Mouse (Mus musculus): ENCODE data around the gene Nhsl1. TPM values are rescaled to one million over a fixed set of nuclear protein-coding genes. Genes with fewer than 3 reads are reported as not detected.

Gene Nhsl1
- polyA plus RNA-seq, 1 experiment from 2014 or later, result 11.6 TPM

GRCm38 (mm10) chr10:18329096-18330038 lies 10.6 kb downstream of the Nhsl1 start:
- no peaks in the 10 kb centered on the region for H3K9me3 ChIP-seq
- H3K27me3 ChIP-seq (ENCODE audit: poor library complexity, severe bottlenecking), result no peaks in the 10 kb centered on the region
- no peaks in the 10 kb centered on the region for H3K36me3 ChIP-seq (replicated peaks)
- peak overlapping the region; percentile 86 for H3K27ac ChIP-seq
- no peak for DNase-seq (ENCODE audit: extremely low spot score, low spot score)
- peak overlapping the region; percentile 46 for H3K4me3 ChIP-seq
- H3K4me1 ChIP-seq, result peaks cover 62% of the 10 kb centered on the region
- 3% methylated on average over 23 of the region's 23 CpGs for WGBS

GRCm38 (mm10) chr10:18330445-18330844 lies 11.7 kb downstream of the Nhsl1 start:
- H3K9me3 ChIP-seq, result no peaks in the 10 kb centered on the region
- H3K27ac ChIP-seq, result no peak overlapping the region
- H3K4me1 ChIP-seq, result peaks cover 70% of the 10 kb centered on the region
- H3K4me3 ChIP-seq, result no peak overlapping the region
- WGBS, result 80% methylated on average over 5 of the region's 5 CpGs
- no peak for DNase-seq (ENCODE audit: extremely low spot score, low spot score)
- H3K27me3 ChIP-seq (ENCODE audit: poor library complexity, severe bottlenecking), result no peaks in the 10 kb centered on the region
- H3K36me3 ChIP-seq (replicated peaks), result no peaks in the 10 kb centered on the region

- Histone ChIP-seq H3K27me3 (ENCODE audit: poor library complexity, severe bottlenecking) (no peaks in the 10 kb centered on the region), H3K36me3 (replicated peaks) (0 out of 2 replicates have a peak, but pooled peaks cover under 1% of the 10 kb centered on the region), H3K9me3 (no peaks in the 10 kb centered on the region), H3K4me1 (peaks cover 69% of the 10 kb centered on the region), H3K4me3 (no peak overlapping the region), H3K27ac (no peak overlapping the region)
- 40% methylated on average over 4 of the region's 4 CpGs for WGBS
- DNase-seq (ENCODE audit: extremely low spot score, low spot score), result no peak
Observed at GRCm38 (mm10) chr10:18333575-18333974, 14.8 kb downstream of the Nhsl1 start.

GRCm38 (mm10) chr10:18334176-18334575 lies 15.4 kb downstream of the Nhsl1 start:
- Histone ChIP-seq H3K27me3 (ENCODE audit: poor library complexity, severe bottlenecking) (no peaks in the 10 kb centered on the region), H3K4me1 (peaks cover 63% of the 10 kb centered on the region), H3K36me3 (replicated peaks) (0 out of 2 replicates have a peak, but pooled peaks cover 3% of the 10 kb centered on the region), H3K4me3 (no peak overlapping the region), H3K27ac (0 out of 2 replicates have a peak overlapping the region, but pooled peaks have one; percentile 17), H3K9me3 (no peaks in the 10 kb centered on the region)
- 92% methylated on average over 4 of the region's 4 CpGs for WGBS
- DNase-seq (ENCODE audit: extremely low spot score, low spot score), result no peak

GRCm38 (mm10) chr10:18334734-18335133 lies 15.9 kb downstream of the Nhsl1 start:
- H3K4me1 ChIP-seq, result peaks cover 57% of the 10 kb centered on the region
- DNase-seq (ENCODE audit: extremely low spot score, low spot score), result no peak
- WGBS, result 75% methylated on average over 9 of the region's 9 CpGs
- 0 out of 2 replicates have a peak, but pooled peaks cover 3% of the 10 kb centered on the region for H3K36me3 ChIP-seq (replicated peaks)
- H3K27ac ChIP-seq, result peak overlapping the region; percentile 17; the same call in 1 of the 2 replicates
- H3K27me3 ChIP-seq (ENCODE audit: poor library complexity, severe bottlenecking), result no peaks in the 10 kb centered on the region
- H3K4me3 ChIP-seq, result no peak overlapping the region
- no peaks in the 10 kb centered on the region for H3K9me3 ChIP-seq

GRCm38 (mm10) chr10:18337725-18338124 lies 18.9 kb downstream of the Nhsl1 start:
- WGBS, result 88% methylated on average over 5 of the region's 5 CpGs
- DNase-seq (ENCODE audit: extremely low spot score, low spot score), result no peak

GRCm38 (mm10) chr10:18339386-18339785 lies 20.6 kb downstream of the Nhsl1 start:
- Histone ChIP-seq H3K9me3 (no peaks in the 10 kb centered on the region), H3K36me3 (replicated peaks) (0 out of 2 replicates have a peak, but pooled peaks cover 3% of the 10 kb centered on the region), H3K4me1 (peaks cover 47% of the 10 kb centered on the region), H3K27me3 (ENCODE audit: poor library complexity, severe bottlenecking) (no peaks in the 10 kb centered on the region), H3K4me3 (no peak overlapping the region), H3K27ac (no peak overlapping the region)
- DNase-seq (ENCODE audit: extremely low spot score, low spot score), result no peak
- 94% methylated on average over 6 of the region's 6 CpGs for WGBS

More at GRCm38 (mm10) chr10:18337725-18338124, 18.9 kb downstream of the Nhsl1 start:
- Histone ChIP-seq H3K36me3 (replicated peaks) (0 out of 2 replicates have a peak, but pooled peaks cover 3% of the 10 kb centered on the region), H3K27ac (no peak overlapping the region), H3K9me3 (no peaks in the 10 kb centered on the region), H3K4me1 (peaks cover 51% of the 10 kb centered on the region), H3K4me3 (no peak overlapping the region), H3K27me3 (ENCODE audit: poor library complexity, severe bottlenecking) (no peaks in the 10 kb centered on the region)

- 91% methylated on average over 1 of the region's 1 CpGs for WGBS
- H3K27ac ChIP-seq, result peak overlapping the region; percentile 20; the same call in 1 of the 2 replicates
- 0 out of 2 replicates have a peak, but pooled peaks cover 3% of the 10 kb centered on the region for H3K36me3 ChIP-seq (replicated peaks)
- no peak for DNase-seq (ENCODE audit: extremely low spot score, low spot score)
- no peaks in the 10 kb centered on the region for H3K9me3 ChIP-seq
- H3K27me3 ChIP-seq (ENCODE audit: poor library complexity, severe bottlenecking), result no peaks in the 10 kb centered on the region
- peaks cover 53% of the 10 kb centered on the region for H3K4me1 ChIP-seq
- H3K4me3 ChIP-seq, result no peak overlapping the region
Observed at GRCm38 (mm10) chr10:18340930-18341329, 22.1 kb downstream of the Nhsl1 start.

- H3K4me3 ChIP-seq, result no peak overlapping the region; the same call in 1 of the 2 replicates
- no peaks in the 10 kb centered on the region for H3K9me3 ChIP-seq
- H3K27me3 ChIP-seq (ENCODE audit: poor library complexity, severe bottlenecking), result no peaks in the 10 kb centered on the region
- peak overlapping the region; percentile 26; the same call in 1 of the 2 replicates for H3K27ac ChIP-seq
- no peak for DNase-seq (ENCODE audit: extremely low spot score, low spot score)
- 0 out of 2 replicates have a peak, but pooled peaks cover 3% of the 10 kb centered on the region for H3K36me3 ChIP-seq (replicated peaks)
- peaks cover 49% of the 10 kb centered on the region for H3K4me1 ChIP-seq
- 35% methylated on average over 15 of the region's 15 CpGs for WGBS
Observed at GRCm38 (mm10) chr10:18341444-18342196, 22.8 kb downstream of the Nhsl1 start.

GRCm38 (mm10) chr10:18347231-18347630 lies 28.4 kb downstream of the Nhsl1 start:
- H3K27ac ChIP-seq, result no peak overlapping the region
- 94% methylated on average over 15 of the region's 15 CpGs for WGBS

GRCm38 (mm10) chr10:18350781-18351180 lies 32.0 kb downstream of the Nhsl1 start:
- Histone ChIP-seq H3K27me3 (ENCODE audit: poor library complexity, severe bottlenecking) (no peaks in the 10 kb centered on the region), H3K4me3 (no peak overlapping the region), H3K9me3 (no peaks in the 10 kb centered on the region), H3K36me3 (replicated peaks) (no peaks in the 10 kb centered on the region), H3K4me1 (peaks cover 7% of the 10 kb centered on the region), H3K27ac (no peak overlapping the region)
- 92% methylated on average over 4 of the region's 4 CpGs for WGBS
- no peak for DNase-seq (ENCODE audit: extremely low spot score, low spot score)

More at GRCm38 (mm10) chr10:18347231-18347630, 28.4 kb downstream of the Nhsl1 start:
- Histone ChIP-seq H3K9me3 (no peaks in the 10 kb centered on the region), H3K27me3 (ENCODE audit: poor library complexity, severe bottlenecking) (no peaks in the 10 kb centered on the region), H3K4me1 (peaks cover 31% of the 10 kb centered on the region), H3K4me3 (no peak overlapping the region), H3K36me3 (replicated peaks) (no peaks in the 10 kb centered on the region)
- no peak for DNase-seq (ENCODE audit: extremely low spot score, low spot score)

GRCm38 (mm10) chr10:18352937-18353336 lies 34.2 kb downstream of the Nhsl1 start:
- peaks cover 9% of the 10 kb centered on the region for H3K4me1 ChIP-seq
- no peak overlapping the region for H3K4me3 ChIP-seq
- 88% methylated on average over 5 of the region's 5 CpGs for WGBS
- H3K27ac ChIP-seq, result no peak overlapping the region
- no peak for DNase-seq (ENCODE audit: extremely low spot score, low spot score)
- H3K27me3 ChIP-seq (ENCODE audit: poor library complexity, severe bottlenecking), result no peaks in the 10 kb centered on the region
- no peaks in the 10 kb centered on the region for H3K9me3 ChIP-seq
- no peaks in the 10 kb centered on the region for H3K36me3 ChIP-seq (replicated peaks)

Data from forebrain, embryonic 10.5 days (tissue).